Mouse (Mus musculus): Measurements from ENCODE around the gene Rab13.

Gene Rab13

DNA sequence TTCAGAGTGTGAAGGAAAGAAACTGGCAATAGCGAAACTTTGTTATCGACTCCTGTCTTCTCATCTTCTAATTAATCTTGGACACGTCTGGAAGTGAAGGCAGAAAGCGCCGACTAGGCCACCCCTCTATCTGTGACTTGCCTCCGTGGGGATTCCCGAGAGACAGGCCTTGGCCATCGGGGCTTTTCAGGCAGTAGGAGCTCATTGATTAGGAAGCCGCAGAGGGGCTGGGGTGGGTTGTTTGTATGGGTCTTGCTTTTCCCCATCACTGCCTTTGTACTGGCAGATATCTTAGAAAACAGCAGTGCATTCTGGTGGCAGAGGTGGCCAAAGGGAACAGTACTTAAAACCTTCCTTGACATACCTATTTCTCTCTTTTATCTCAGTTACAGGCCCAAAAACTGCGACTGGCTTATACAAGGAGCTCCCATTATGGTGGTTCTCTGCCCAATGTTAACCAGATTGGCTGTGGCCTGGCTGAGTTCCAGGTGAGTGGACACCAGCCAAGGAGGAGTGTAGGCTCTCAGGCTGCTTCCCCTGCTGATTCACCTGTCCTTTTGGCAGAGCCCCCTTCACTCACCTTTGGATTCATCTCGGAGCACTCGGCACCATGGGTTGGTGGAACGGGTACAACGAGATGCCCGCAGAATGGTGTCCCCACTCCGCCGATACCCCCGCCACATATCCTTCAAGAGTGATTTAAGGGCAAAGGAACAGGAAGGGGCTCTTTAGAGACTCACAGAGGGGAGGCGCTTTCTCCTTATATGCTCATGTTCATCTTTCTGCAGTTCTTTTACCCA, 43.4 kb downstream of the Rab13 start:
- 87% methylated on average over 19 of the region's 19 CpGs for WGBS

DNA sequence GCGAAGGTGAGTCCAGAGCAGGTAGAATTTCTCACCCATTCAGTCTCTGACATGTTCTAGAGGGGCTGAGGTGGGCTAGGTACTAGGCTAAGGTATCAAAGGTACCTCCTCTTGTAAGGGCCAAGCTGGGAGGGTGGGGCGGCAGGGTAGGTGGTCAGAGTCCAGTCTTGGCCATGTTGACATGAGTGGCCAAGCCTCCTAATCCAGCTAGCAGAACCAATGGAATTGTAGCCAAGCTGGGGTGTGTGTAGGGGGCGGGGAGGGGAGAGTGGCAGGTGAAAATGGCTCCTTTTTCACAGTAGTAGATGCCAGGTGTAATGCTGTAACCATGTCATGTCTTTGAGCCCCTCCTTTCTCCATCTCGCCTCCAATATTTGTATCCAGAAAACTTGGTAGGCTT, 45.0 kb downstream of the Rab13 start:
- 90% methylated on average over 4 of the region's 4 CpGs for WGBS

DNA sequence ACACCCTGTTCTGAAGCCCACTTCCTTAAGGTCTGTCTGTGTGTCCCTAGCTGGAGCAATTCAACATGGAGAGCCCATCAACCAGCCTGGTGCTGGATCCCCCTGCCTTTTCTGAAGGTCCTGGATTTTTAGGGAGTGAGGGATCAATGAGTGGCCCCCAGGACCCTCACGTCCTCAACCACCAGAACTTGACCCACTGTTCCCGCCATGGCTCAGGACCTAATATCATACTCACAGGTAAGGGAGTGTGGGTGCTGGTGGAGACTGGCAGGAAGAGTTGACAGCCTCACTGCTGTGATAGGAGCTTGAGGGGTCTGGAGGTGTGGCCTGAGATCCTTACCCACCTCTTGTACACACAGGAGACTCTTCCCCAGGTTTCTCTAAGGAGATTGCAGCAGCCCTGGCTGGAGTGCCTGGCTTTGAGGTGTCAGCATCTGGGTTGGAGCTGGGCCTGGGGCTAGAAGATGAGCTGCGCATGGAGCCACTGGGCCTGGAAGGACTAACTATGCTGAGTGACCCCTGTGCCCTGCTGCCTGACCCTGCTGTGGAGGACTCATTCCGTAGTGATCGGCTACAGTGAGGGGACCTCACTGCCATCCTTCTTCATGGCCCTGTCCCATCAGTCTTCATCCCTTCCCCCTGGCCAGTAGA, 49.8 kb downstream of the Rab13 start:
- WGBS = 97% methylated on average over 5 of the region's 5 CpGs

DNA sequence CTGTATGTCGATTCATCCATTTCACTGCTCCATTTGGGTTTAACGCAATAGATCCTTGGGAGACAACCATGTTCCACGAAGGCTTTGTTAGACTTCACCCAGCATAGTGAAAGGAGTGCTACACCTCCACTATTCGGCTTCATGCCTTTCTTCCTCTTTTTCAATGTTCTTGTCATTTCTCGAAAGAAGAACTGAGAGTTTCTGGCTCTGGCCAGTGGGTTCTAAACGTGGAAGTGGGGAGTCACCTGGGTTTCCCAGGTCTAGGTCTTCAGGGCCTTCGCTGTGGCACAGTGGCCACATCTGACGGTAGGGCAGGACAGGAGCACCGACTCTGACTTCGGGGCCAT, 51.2 kb downstream of the Rab13 start:
- WGBS = 21% methylated on average over 10 of the region's 10 CpGs

DNA sequence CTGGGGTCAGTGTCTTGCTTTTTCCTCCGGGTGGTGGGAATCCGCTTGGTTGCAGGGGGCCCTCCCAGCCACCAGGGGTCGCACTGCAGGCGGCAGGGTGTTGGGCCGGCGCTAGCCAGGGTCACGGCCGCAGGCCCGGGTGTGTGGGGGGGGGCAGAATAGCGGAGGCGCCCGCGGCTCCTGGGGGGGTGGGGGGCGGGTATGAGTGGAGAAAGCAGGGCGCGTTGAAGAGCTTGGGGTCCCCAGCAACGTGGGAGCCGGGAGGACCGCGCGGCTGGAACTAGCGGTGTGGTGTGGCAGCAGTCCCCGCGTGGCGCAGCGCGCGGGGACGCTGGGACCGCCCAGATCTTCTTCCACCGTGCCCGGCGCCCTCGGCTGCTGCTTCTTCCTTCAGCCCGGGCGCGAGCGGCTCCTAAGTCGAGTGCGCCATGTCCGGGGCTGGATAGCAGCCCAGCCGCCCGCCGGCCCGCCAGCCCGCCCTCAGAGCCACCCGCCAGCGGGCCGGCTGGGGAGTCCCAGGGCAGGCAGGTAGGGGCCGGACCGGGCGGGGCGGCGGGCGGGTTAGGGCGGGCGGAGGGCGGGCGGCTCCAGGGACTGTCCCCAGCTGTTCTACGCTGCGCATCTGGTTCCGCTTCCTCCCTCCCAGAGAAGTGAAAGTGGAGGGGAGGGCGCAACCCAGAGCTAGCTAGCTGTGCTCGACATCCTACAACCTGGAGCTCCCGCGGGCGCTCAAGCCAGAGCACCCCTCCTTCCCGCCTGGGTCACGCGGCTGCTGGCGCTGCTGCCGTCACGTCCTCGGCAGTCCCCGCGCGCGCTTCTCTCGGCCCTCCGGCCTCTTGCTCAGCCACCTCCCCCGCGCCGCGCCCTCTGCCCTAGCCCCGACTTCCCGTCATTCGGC, 51.8 kb downstream of the Rab13 start, which contains the start of gene Dennd4b:
TSS of gene Dennd4b (plus strand) at position 152 of the 898 bp plus-strand sequence.
- under 1% methylated on average over 83 of the region's 87 CpGs for WGBS

DNA sequence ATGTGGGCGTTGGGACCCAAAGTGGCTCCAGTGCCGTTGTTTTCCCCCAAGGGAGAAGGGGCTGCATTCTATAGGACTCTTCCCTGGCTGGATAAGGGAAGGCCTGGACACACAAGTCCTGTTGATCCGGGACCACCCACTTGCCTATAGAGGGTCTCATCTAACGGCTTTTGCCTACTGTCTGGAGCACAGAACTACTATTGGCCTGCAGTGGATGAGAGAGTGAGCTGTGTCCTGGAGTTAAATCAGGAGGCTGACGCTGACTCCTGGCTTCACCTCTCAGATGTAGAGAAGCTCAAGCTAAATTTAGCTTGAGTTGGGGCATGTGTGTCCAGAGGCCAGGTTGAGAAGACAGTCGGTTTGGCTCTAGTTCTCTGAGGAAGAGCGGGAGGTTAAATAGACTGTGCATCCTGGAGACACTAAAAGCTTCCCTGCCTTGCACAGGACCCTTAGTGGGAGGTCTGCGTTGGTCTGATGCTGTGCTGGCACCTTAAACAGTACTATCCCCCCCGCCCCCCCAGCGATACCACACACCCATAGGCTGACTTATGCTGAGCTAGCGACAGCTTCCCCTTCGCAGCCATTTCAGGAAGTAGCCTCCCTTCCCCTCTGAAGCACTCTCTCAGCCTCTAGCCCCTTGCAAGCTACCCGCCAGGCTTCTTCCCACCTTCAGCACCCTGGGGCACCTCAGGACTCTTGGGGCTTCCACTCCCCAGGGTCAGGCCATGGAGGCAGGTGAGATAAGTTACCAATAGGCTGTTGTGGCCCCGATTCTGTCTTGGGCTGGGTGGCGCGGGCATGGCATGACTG, 52.6 kb downstream of the Rab13 start:
- 25% methylated on average over 16 of the region's 16 CpGs for WGBS

DNA sequence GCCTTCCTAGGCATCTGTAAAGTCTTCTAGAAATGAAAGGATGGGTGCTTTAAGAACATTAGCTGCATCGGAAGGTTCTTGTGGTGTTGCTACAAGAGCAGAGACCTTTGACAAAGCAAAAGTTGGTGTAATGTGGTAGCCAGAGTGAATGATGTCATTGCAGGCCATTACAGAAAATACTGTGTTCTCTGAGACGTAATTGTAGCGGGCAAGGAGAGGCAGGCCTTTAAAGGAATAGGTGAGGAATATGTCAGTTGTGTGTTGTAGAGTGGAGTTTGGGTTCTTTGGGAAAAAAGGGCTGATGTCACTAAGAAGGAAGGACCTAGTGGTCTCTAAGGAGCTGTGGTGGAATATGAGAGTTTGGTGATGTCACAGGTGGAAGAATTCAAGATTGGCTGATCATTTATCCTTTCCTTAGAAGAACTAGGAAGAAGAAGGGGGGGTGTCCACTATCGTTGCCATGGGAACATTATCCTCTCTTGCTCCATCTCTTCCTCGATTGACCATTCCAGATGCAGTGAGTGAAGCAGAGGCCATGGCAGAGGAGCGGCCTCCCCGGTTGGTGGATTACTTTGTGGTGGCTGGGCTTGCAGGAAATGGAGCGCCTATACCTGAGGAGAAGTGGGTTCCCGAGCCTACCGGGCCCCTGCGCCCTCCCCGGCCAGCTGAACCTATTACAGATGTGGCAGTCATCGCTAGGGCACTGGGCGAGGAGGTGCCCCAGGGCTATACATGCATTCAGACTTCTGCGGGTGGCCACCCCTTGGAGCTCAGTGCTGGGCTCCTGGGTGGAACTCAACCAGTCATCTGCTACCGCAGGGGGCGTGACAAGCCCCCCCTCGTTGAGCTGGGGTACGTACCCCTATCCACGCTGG, 53.6 kb downstream of the Rab13 start:
- WGBS = 91% methylated on average over 20 of the region's 20 CpGs

DNA sequence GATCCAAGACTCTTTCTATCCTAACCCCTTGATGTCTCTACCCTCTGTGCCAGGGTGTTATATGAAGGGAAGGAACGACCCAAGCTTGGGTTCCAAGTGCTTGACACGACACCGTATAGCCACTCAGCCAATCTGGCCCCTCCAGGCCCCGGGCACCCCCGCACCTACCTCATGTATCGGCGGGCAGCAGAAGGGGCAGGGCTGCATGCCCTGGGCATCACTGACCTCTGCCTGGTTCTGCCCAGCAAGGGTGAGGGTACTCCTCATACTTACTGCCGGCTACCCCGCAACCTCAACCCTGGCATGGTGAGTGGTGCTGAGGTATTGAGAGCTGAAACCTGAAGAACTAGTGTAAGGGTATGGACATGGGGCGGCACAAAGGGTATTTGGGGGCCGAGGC, 54.7 kb downstream of the Rab13 start:
- 93% methylated on average over 11 of the region's 11 CpGs for WGBS

DNA sequence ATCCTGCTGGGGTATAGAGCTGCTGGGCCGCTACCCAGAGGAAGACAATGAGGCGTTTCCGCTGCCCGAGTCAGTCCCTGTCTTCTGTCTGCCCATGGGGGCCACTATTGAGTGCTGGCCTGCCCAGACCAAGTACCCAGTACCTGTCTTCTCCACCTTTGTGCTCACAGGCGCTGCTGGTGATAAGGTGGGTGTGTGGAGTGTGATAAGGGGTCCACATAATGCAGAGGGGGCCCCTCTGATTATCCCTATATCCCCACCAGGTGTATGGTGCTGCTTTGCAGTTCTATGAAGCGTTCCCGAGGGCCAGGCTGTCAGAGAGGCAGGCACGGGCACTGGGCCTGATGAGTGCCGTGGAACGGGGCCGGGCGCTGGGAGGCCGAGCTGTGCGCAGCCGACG, 55.5 kb downstream of the Rab13 start:
- WGBS = 93% methylated on average over 16 of the region's 16 CpGs

DNA sequence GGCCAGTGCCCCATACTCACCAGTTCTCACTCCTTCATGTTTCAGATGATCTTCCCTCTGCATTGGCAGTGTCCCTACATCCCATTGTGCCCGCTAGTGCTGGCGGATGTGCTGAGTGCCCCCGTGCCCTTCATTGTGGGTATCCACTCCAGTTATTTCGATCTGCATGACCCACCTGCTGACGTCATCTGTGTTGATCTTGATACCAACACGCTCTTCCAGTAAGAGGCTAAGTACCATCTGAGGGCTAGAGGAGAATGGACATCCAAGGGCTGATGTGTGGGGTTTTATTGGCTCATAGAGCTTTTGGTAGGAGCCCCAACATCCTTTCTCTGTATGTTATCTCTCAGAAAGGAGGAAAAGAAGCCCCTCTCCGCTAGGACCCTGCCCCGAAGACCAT, 57.3 kb downstream of the Rab13 start:
- 95% methylated on average over 8 of the region's 8 CpGs for WGBS

DNA sequence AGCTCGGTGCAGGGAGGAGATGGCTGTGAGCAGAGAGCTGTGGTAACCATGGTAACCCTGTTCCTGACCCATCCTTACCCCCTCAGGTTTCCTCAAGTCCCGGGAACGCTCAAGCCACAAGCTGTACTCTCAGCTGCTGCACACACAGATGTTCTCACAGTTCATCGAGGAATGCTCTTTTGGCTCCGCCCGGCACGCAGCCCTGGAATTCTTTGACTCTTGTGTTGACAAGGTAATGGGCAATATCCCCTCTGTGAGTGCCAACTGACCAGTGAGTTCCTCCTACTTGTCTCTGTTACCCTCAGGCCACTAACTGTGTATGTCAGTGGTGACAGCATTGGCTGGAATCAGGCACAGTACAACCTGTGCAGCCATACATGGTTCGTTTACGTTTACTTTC, 58.7 kb downstream of the Rab13 start:
- WGBS = 76% methylated on average over 9 of the region's 9 CpGs

DNA sequence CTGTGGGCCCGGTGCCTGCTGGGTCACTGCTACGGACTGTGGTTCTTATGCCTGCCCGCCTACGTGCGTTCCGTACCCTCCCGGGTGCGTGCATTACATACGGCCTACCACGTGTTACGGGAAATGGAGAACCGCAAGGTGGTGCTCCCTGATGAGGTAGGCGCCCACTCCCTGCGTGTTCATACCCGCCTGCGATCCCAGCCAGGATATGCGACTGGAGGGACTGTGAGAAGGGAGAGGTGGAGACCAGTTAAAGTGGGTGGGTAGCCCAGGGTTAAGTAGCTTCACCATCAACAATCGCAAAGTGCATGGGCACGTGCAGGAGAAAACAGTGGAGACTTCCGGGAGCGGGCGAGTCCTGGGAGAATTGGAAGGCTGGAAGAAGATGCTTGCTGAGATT, 60.4 kb downstream of the Rab13 start:
- 93% methylated on average over 22 of the region's 22 CpGs for WGBS

DNA sequence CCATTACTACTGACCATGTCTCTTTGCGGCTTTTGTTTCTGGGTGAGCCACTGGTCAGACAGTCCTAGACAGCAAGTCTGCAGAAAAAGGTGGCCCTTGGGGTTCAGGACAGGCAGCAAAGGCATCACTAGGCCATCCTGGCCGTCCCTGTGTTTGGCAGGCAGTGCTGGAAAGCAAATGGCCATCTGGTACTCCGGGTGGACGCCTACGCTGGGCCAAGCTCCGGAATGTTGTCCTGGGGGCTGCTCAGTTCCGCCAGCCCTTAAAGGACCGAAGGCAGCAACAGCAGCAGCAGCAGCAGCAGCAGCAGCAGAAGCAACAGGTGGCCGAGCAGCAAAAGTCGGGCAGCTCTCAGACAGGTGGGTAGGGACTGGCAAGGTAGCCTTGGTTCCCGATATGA, 61.8 kb downstream of the Rab13 start:
- WGBS = 82% methylated on average over 11 of the region's 11 CpGs
